Mouse (Mus musculus): Measurements from ENCODE around the gene Rps11. TPM values are rescaled to one million over a fixed set of nuclear protein-coding genes. Genes with fewer than 3 reads are reported as not detected.
"Not testable (repeated sequence)": the region's sequence is repeated elsewhere in the genome, so short reads cannot be mapped to it uniquely, and the experiment has no call there.

The Rps11 gene
- polyA plus RNA-seq, 1 experiment from 2014 or later: 1,443 TPM

DNA sequence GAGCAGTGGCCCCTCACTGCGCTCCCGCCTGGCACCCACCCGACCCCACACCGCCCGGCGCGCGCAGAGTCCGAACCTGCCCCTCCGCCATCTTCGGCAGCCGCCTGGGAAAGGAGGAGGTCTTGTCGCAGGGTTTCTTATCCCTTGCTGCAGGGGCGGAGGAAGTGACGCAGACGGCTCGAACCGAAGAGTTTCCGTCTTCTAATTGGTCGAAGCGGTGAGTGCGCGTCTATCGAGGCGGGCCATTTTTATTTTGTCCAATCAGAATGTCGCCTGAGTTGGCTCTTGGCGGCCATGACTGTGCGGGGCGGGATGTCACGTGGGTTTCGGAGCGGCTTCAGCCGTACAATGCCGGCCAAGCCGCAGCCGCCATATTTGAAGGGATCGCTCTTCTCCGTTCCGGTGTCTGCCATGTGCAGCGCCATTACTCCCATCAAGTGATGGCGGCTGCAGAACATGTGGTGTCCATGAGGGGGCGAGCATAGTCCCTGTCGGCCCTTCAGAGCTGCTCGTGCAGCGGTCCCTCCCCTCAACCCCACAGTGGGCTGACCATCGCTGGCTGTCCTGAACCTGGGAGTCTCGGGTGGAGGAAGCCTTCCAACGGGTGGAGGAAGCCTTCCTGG is 4.5 kb upstream of the Rps11 start, which contains the start of gene Rpl13a:
Gene Rpl13a (minus strand): TSS at position 138 of the 623 bp plus-strand sequence.
- H3K27me3 ChIP-seq (ENCODE audit: control insufficient read depth, insufficient read depth, low read depth, low read length): no peaks in the 10 kb centered on the region
- peak; percentile 94 for ATAC-seq (ENCODE audit: low read depth)
- peak within 1 kb of the TSS; percentile 97 for H3K9ac ChIP-seq (ENCODE audit: low read length)
- H3K4me2 ChIP-seq (ENCODE audit: low read depth, low read length): peak within 1 kb of the TSS; percentile 96
- no peaks in the 10 kb centered on the region for H3K9me3 ChIP-seq (ENCODE audit: control insufficient read depth, low read length)
- peaks cover 30% of the 10 kb centered on the region for H3K4me1 ChIP-seq (replicated peaks; ENCODE audit: control insufficient read depth, insufficient read depth, low read length)
- peaks cover 26% of the 10 kb centered on the region for H3K36me3 ChIP-seq (ENCODE audit: control insufficient read depth, insufficient read depth, low read length)
- H3K4me3 ChIP-seq (ENCODE audit: low read length): peak within 1 kb of the TSS; percentile 78
- WGBS: 0% methylated on average over 48 of the region's 48 CpGs
- peak within 1 kb of the TSS; percentile 90 for H3K27ac ChIP-seq (ENCODE audit: low read length)

DNA sequence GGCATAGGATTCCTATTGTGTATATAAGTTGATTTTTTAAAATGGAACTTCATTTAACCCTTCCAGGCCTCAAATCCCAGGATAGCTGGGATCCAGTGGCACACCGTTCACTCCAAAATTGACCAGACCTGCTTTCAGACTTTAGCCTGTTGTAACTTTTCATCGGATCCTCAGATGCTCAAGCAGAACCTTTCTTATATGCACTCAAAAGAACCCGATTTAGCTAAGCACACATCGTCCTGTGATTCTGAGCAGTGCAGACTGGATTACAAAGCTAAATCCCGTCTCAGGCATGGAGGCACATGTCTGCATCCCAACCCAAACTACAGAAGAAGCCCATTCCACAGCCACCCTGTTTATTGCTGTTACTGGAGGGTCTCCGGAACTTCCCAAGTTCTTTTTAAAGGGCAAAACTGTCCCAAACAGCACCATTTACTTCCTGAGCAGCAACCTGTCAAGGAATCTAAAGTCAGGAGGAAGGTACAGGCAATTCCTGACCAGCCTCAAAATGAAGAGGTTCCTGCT is 3.5 kb upstream of the Rps11 start:
- WGBS: 2% methylated on average over 6 of the region's 6 CpGs
- peak overlapping the region; percentile 78 for H3K4me3 ChIP-seq (ENCODE audit: low read length)
- H3K36me3 ChIP-seq (ENCODE audit: control insufficient read depth, insufficient read depth, low read length): peaks cover 31% of the 10 kb centered on the region
- peak overlapping the region; percentile 83 for H3K27ac ChIP-seq (ENCODE audit: low read length)
- no peaks in the 10 kb centered on the region for H3K9me3 ChIP-seq (ENCODE audit: control insufficient read depth, low read length)
- peak overlapping the region; percentile 96 for H3K4me2 ChIP-seq (ENCODE audit: low read depth, low read length)
- peak overlapping the region; percentile 97 for H3K9ac ChIP-seq (ENCODE audit: low read length)
- H3K4me1 ChIP-seq (replicated peaks; ENCODE audit: control insufficient read depth, insufficient read depth, low read length): peaks cover 35% of the 10 kb centered on the region
- H3K27me3 ChIP-seq (ENCODE audit: control insufficient read depth, insufficient read depth, low read depth, low read length): no peaks in the 10 kb centered on the region
- ATAC-seq (ENCODE audit: low read depth): no peak

DNA sequence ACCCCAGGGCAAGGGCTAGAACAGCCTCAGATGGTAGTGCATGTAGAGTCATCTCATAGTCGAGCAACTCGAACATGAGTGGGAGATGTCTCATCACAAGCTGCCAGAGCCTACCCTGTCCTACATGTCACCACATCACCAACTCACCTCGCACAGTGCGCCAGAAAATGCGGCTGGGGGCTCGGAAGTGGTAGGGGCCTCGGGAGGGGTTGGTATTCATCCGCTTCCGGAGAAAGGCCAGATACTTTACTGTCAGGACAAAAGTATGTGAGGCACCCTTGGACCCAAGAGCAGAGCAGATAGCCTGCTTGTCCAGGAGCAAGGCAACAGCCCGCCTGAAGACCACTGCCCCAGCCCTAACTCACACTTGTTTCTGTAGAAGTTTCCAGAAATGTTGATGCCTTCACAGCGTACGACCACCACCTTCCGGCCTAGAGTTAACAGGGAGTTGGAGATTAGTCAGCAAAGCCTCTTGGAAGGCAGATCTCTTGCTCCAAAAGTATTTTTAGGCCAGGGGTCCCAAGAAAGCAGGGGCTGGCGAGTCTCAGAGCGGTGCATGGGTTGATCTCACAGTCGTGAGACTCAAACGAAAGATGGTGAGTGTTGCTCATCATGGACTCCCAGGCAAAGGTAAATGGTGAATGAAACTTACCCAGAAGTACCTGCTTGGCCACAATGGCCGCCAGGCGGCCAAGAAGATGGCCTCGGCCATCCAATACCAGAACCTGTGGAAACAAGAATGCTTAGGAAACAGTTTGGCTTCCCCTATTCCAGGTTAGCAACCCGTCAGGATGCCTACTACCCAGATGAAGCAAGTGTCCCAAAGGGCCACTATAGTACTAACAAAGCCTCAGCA is 2.8 kb upstream of the Rps11 start:
- WGBS: 16% methylated on average over 21 of the region's 21 CpGs
- no peak for ATAC-seq (ENCODE audit: low read depth)
- Histone ChIP-seq H3K9ac (ENCODE audit: low read length) (peak overlapping the region; percentile 97), H3K27ac (ENCODE audit: low read length) (peak overlapping the region; percentile 83), H3K4me3 (ENCODE audit: low read length) (peak overlapping the region; percentile 78), H3K36me3 (ENCODE audit: control insufficient read depth, insufficient read depth, low read length) (peaks cover 38% of the 10 kb centered on the region), H3K4me2 (ENCODE audit: low read depth, low read length) (peak overlapping the region; percentile 96), H3K4me1 (replicated peaks; ENCODE audit: control insufficient read depth, insufficient read depth, low read length) (peaks cover 39% of the 10 kb centered on the region), H3K27me3 (ENCODE audit: control insufficient read depth, insufficient read depth, low read depth, low read length) (no peaks in the 10 kb centered on the region), H3K9me3 (ENCODE audit: control insufficient read depth, low read length) (no peaks in the 10 kb centered on the region)

DNA sequence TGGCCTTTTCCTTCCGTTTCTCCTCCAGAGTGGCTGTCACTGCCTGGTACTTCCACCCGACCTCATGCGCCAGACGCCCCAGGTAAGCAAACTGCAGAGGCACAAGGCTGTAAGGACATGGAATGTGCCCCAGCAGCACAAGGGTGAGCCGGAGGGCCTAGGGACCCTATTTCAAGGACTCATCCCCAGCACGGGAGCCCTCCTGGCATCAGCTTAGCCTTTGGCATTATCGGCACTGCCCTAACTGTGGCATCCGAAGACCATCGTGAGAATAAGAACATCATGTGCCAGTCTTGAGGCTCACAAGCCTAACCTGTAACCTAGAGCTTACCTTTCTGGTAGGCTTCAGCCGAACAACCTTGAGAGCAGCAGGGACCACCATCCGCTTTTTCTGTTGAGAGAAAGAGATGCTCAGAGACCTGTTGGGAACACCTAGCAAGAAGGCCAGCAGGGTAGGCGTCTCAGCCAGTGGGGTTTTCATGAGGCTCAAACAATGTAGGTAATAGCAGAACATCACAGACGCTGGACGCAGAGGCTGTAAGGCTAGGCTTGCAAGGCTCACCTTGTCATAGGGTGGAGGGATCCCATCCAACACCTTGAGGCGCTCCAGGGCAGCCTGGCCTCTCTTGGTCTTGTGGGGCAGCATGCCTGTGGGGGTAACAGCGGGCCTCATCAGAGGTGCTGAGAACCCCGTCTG is 2.1 kb upstream of the Rps11 start:
- H3K27me3 ChIP-seq (ENCODE audit: control insufficient read depth, insufficient read depth, low read depth, low read length): no peaks in the 10 kb centered on the region
- no peaks in the 10 kb centered on the region for H3K9me3 ChIP-seq (ENCODE audit: control insufficient read depth, low read length)
- peaks cover 46% of the 10 kb centered on the region for H3K4me1 ChIP-seq (replicated peaks; ENCODE audit: control insufficient read depth, insufficient read depth, low read length)
- WGBS: 65% methylated on average over 17 of the region's 17 CpGs
- H3K36me3 ChIP-seq (ENCODE audit: control insufficient read depth, insufficient read depth, low read length): peaks cover 45% of the 10 kb centered on the region
- no peak for ATAC-seq (ENCODE audit: low read depth)
- H3K4me3 ChIP-seq (ENCODE audit: low read length): peak overlapping the region; percentile 78
- peak overlapping the region; percentile 96 for H3K4me2 ChIP-seq (ENCODE audit: low read depth, low read length)
- H3K27ac ChIP-seq (ENCODE audit: low read length): peak overlapping the region; percentile 83
- H3K9ac ChIP-seq (ENCODE audit: low read length): peak overlapping the region; percentile 97

DNA sequence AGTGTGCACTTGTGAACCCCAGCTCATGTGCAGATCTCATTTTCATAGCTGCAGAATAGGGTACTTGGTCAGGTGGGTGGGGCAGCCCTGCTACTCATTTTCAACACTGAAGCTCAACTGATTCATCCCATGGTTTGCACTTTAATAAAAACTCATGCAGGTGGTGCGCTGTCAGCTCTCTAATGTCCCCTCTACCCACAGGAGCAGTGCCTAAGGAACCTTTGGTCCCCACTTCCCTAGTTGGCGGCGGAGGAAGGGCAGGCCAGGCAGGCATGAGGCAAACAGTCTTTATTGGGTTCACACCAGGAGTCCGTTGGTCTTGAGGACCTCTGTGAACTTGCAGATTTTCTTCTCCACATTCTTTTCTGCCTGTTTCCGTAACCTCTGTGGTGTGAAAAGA is 1.4 kb upstream of the Rps11 start:
- H3K27ac ChIP-seq (ENCODE audit: low read length); H3K9ac ChIP-seq (ENCODE audit: low read length); H3K4me2 ChIP-seq (ENCODE audit: low read depth, low read length); H3K9me3 ChIP-seq (ENCODE audit: control insufficient read depth, low read length); ATAC-seq (ENCODE audit: low read depth); H3K27me3 ChIP-seq (ENCODE audit: control insufficient read depth, insufficient read depth, low read depth, low read length); H3K4me3 ChIP-seq (ENCODE audit: low read length): not testable (repeated sequence)
- H3K36me3 ChIP-seq (ENCODE audit: control insufficient read depth, insufficient read depth, low read length): peaks cover 52% of the 10 kb centered on the region
- 66% methylated on average over 5 of the region's 5 CpGs for WGBS
- peaks cover 51% of the 10 kb centered on the region for H3K4me1 ChIP-seq (replicated peaks; ENCODE audit: control insufficient read depth, insufficient read depth, low read length)

DNA sequence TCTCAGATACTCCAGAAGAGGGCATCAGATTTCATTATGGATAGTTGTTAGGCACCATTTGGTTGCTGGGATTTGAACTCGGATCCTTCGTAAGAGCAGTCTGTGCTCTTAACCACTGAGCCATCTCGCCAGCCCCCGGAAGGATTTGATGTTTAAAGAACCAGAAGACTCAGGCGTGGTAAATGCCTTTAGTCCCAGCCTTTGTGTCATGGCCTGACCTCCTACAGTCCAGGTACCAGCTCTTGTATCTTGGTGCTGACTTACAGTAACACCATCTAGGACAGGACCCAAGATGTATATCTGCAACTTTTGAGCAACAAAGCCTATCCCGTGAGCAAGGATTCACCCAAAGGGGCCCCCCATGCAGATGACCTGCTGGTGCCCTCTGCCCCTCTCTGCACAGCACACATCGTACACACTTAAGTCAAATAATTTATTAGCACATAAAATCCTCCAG is 933 bp upstream of the Rps11 start:
- H3K9ac ChIP-seq (ENCODE audit: low read length): no peak overlapping the region; the same call in 1 of the 2 replicates
- ATAC-seq (ENCODE audit: low read depth): no peak
- H3K27ac ChIP-seq (ENCODE audit: low read length): peak overlapping the region; percentile 16; the same call in 1 of the 2 replicates
- 19% methylated on average over 7 of the region's 7 CpGs for WGBS
- H3K36me3 ChIP-seq (ENCODE audit: control insufficient read depth, insufficient read depth, low read length): peaks cover 57% of the 10 kb centered on the region
- peaks cover 51% of the 10 kb centered on the region for H3K4me1 ChIP-seq (replicated peaks; ENCODE audit: control insufficient read depth, insufficient read depth, low read length)
- H3K4me3 ChIP-seq (ENCODE audit: low read length): no peak overlapping the region; the same call in 1 of the 2 replicates
- no peaks in the 10 kb centered on the region for H3K9me3 ChIP-seq (ENCODE audit: control insufficient read depth, low read length)
- H3K27me3 ChIP-seq (ENCODE audit: control insufficient read depth, insufficient read depth, low read depth, low read length): no peaks in the 10 kb centered on the region
- H3K4me2 ChIP-seq (ENCODE audit: low read depth, low read length): no peak overlapping the region

DNA sequence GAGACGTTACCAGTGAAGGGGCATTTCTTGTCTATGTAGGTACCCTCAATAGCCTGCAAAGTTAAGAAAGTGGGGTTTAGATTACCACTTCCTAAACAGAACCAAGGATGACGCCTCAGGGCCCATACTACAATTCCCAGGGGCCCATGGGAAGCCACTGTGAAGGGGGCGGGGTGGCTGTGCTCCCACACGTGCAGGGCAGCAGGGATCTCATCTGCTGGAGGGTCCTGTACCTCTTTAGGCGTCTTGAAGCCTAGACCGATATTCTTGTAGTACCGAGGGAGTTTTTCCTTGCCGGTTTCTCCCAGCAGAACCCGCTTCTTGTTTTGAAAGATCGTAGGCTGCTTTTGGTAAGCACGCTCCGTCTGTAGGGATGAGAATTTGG is 1.1 kb downstream of the Rps11 start:
- H3K4me1 ChIP-seq (replicated peaks; ENCODE audit: control insufficient read depth, insufficient read depth, low read length): peaks cover 45% of the 10 kb centered on the region
- ATAC-seq (ENCODE audit: low read depth): no peak
- WGBS: 9% methylated on average over 12 of the region's 12 CpGs

DNA sequence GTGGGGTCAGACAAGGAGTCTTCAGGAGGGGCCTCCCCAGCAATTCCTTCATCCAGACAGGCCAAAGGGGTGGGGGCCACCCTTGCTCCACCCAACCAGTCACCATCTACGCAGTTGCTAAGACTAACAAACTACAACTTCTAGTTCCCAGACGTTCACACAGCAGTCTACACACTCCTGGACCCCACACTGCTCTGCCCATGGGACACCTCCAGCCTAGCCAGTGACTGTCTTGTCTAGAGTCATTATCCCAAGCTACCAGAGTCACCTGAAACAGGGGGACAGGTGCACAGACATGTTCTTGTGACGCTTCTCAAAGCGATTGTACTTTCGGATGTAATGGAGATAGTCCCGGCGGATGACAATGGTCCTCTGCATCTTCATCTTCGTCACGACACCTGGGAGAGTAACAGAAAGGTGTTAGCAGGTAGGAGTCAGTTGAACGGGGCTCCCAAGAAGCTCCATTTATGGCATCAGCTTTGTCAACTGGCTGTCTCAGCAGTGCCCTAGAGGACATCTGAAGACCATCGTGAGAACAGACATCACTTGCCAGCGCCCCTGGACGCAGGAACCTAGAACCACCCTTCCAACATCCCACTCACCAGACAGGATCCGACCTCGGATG is 1.6 kb downstream of the Rps11 start:
- 65% methylated on average over 15 of the region's 15 CpGs for WGBS
- no peaks in the 10 kb centered on the region for H3K9me3 ChIP-seq (ENCODE audit: control insufficient read depth, low read length)
- H3K27ac ChIP-seq (ENCODE audit: low read length): no peak overlapping the region
- peak overlapping the region; percentile 74 for H3K4me2 ChIP-seq (ENCODE audit: low read depth, low read length)
- no peak for ATAC-seq (ENCODE audit: low read depth)
- no peaks in the 10 kb centered on the region for H3K27me3 ChIP-seq (ENCODE audit: control insufficient read depth, insufficient read depth, low read depth, low read length)
- peaks cover 65% of the 10 kb centered on the region for H3K36me3 ChIP-seq (ENCODE audit: control insufficient read depth, insufficient read depth, low read length)
- peak overlapping the region; percentile 82 for H3K4me3 ChIP-seq (ENCODE audit: low read length)
- peak overlapping the region; percentile 95 for H3K9ac ChIP-seq (ENCODE audit: low read length)
- peaks cover 45% of the 10 kb centered on the region for H3K4me1 ChIP-seq (replicated peaks; ENCODE audit: control insufficient read depth, insufficient read depth, low read length)

More for the DNA sequence above, 1.1 kb downstream of the Rps11 start:
- peak overlapping the region; percentile 82 for H3K4me3 ChIP-seq (ENCODE audit: low read length)
- peaks cover 65% of the 10 kb centered on the region for H3K36me3 ChIP-seq (ENCODE audit: control insufficient read depth, insufficient read depth, low read length)
- peak overlapping the region; percentile 65 for H3K27ac ChIP-seq (ENCODE audit: low read length)
- peak overlapping the region; percentile 95 for H3K9ac ChIP-seq (ENCODE audit: low read length)
- H3K9me3 ChIP-seq (ENCODE audit: control insufficient read depth, low read length): no peaks in the 10 kb centered on the region
- H3K4me2 ChIP-seq (ENCODE audit: low read depth, low read length): peak overlapping the region; percentile 74
- H3K27me3 ChIP-seq (ENCODE audit: control insufficient read depth, insufficient read depth, low read depth, low read length): no peaks in the 10 kb centered on the region

Measured in lung, embryonic 16.5 days (tissue).